Mouse (Mus musculus) layer of hippocampus, adult 9-11 months (tissue): ENCODE data around the gene Gm20388.

Experiments used
- DNase-seq: peaks from one replicate; pipeline ENCODE4 v3.0.0; 2022

Gene Gm20388

DNA sequence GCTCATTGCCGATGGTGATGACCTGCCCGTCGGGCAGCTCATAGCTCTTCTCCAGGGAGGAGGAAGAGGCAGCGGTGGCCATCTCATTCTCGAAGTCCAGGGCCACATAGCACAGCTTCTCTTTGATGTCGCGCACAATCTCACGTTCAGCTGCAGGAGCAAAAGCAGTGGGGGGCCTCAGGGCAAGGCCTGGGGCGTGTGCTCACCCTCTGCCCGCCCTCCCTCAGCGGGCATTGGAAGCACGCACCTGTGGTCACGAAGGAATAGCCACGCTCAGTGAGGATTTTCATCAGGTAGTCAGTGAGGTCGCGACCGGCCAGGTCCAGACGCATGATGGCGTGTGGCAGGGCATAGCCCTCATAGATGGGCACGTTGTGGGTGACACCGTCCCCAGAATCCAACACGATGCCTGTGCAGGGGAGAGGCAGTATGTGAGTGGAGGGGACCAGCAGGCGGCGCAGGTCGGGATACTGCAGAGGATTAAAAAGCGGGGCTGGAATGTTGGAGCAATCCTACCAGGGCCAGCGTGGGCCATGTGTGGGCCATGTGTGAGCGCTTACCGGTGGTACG lies 3982.0 kb downstream of the Gm20388 start:
- no peak for DNase-seq

DNA sequence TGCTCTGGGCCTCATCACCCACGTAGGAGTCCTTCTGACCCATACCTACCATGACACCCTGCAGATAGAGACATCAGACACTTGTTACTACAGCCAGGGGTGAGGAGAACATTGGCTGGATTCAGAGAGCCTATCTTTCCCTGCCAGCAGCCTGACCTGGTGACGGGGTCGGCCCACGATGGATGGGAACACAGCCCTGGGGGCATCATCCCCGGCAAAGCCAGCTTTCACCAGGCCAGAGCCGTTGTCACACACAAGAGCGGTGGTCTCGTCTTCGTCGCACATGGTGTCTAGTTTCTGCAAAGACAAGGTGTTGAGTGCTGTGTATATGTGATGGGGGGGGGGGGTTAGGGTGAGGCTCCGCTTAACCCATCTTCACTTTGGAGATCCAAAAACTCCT lies 3982.8 kb downstream of the Gm20388 start:
- no peak for DNase-seq

DNA sequence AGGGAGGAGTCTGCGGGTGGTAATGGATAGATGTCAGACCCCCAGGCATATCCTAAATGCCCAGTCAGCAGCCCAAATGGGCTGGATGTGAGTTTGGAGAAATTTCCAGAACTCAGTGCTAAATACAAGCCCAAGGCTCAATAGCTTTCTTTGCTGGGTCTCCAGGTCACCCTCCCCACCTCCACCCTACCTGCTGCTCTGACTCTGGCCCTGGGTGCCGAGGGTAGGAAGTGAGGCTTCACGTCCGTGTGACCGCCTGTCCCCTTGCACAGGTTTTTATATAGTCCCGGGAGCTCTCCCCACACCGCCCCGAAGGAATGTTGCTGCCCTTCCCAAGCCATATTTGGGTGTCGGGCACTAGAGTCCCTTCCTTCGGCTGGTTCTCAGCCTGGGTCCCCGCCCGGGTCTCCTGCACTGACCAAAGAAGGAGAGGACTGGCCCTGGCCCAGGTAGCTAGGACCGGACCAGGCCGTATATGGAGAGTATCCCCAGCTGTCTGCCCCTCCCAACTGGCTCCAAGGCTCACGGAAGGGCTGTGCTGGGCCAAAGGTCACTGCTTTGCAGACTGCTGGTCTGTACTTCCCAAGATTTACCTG lies 3984.0 kb downstream of the Gm20388 start, which contains the start of gene Acta1:
Gene Acta1 (minus strand): TSS at position 250 of the 596 bp plus-strand sequence.
- no peak for DNase-seq

DNA sequence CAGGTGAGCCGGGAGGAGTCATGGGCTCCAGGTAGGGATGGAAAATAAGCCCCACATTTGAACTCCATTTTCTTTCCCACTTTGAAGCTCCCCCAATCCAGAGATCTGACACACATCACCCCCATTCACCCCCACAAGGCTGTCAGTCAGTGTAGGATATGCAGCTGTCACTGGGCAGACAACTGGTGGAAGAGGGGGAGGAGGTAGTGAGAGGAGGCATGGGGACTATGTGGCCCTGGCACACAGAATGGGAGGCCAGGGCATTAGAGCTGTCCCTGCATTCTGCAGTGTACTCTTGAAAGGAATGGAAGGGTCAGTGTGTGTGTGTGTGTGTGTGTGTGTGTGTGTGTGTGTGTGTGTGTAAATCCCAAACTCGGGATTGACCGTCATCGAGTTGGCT lies 3984.6 kb downstream of the Gm20388 start:
- no peak for DNase-seq

DNA sequence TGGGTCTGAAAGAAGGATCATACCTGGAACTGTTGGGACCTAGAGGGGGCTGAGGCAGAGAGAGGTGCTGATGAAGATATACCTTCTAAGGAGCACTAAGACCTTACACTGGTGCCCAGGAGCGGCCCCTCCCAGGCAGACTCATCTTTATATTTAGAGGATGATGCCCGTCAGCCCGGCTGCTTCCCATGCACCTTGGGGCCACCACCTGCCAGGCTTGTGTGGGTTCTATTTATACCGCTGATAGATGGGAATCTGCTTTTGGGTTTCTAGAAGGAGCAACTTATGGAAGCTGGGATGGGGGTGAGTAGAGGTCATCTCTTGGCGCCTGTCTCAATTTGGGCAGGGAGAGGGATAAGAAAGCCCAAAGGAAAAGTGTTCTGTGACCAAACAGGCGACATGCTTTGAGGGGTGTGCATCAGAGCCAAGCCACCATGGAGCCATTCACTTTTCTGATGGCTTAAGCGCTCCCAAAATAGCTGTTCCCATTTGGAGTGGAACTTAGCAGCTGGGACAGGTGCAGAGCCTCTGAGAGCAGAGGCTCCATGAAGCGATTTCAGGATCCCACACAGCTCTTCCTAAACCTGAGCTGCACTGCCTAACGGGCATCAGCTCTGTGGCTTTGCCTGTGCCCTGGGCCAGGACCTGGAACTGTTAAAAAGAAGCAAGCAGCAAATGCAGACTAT lies 3985.2 kb downstream of the Gm20388 start:
- DNase-seq = no peak

DNA sequence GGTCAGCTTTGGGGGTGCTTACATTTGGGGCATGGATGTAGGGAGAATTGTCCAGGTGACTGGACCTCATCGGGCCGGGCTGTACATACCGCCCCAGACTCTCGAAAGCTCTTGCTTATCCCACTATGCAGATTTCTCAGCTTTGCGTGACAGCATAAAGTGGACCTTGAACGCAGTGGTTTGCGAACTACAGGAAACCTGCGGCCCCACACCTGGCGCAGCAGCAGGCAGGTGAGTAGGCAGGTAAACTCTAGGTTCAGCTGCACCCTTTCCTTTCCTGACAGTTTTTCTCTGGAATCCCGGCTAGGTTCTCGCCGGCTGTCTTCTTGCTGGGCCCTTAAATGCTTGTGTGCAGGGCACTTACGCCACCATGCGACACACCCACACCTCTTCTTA lies 3985.7 kb downstream of the Gm20388 start:
- no peak for DNase-seq

DNA sequence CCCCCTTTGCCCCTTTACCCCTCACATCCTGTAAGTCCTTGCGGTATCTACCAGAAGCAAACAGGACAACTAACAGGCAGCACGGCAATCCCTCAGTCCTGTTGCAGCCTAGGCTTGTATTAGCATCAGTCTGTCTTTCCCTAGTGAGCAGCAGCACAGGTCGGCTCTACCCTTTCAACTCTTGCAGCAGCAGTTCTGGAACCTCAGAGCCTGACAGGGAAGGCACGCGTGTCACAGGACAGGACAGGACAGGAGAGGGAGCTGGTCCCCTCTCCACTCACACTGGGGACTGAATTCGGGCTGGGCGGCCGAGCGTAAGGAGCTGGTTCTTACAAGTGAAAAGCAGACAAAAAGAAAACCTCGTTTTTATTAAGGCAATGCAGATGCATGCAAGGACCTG lies 3986.1 kb downstream of the Gm20388 start:
- no peak for DNase-seq

DNA sequence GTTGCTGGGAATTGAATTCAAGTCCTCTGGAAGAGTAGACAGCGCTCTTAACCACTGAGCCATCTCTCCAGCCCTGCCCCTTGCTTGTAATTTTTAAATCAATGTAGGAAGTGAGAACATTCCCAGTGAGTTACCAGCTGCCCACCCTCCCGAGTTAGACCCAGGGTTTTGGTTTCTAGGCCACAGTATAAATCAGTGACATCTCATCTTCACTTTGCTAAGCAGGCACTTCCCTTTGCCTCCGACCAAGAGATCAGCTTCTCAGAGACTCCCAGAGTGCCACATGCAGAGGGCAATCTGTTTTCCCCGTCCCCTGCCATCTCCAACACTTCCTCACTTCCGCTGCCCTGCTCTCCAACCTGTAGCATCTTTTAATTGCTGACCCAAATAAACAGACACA lies 3987.9 kb downstream of the Gm20388 start:
- no peak for DNase-seq

DNA sequence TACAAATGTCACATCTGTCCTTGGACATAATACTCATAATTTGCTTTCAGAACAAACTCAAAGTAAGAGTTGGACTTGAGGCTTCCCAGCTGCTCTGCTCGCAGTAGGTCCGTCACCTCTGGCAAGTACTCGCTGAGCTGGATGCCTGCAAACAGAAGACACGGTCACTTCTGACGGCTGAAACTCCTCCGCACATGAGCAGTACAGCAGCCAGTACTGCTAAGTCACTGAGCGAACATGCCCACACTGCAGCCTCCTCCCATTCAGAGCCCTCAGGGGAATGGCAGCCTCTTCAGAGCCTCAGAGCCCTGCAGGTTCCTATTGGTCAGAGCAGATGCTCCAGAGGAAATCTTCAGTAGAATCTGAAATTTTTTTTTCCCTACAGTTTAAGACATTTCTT lies 3988.7 kb downstream of the Gm20388 start:
- DNase-seq = no peak

DNA sequence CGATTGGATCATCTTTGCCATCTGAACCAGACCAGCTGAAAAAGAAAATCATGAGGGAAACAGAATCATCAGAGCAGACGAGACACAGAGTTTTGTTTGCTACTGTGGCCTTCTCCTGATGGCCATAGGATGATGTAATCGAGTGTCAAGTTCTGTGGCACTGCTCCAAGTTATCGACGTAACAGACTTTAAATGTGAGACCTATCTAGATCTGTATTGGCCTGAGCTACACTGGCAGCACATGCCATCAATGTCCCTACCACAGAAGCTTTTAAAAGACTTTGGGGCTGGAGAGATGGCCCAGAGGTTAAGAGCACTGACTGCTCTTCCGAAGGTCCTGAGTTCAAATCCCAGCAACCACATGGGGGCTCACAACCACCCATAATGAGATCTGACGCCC lies 3992.0 kb downstream of the Gm20388 start:
- DNase-seq = no peak

DNA sequence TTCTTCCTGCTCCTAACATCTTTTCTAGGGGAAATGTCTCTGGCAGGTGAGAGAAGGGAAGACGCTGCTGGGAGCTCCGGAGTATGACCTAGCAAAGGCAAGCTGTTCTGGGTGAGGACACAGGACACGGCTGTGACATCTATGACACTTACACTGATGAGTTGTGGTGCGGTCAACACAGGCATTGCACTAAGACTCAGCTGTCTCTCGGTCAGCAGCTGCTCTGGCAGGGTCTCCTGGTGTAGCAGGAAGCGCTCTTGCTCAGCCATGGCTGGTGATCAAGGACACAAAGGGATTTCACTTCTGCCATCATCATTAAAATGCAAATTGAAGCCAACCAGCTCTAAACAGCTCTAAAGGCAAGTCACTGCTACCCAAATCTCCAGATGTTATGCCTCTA lies 3997.0 kb downstream of the Gm20388 start:
- DNase-seq = no peak

DNA sequence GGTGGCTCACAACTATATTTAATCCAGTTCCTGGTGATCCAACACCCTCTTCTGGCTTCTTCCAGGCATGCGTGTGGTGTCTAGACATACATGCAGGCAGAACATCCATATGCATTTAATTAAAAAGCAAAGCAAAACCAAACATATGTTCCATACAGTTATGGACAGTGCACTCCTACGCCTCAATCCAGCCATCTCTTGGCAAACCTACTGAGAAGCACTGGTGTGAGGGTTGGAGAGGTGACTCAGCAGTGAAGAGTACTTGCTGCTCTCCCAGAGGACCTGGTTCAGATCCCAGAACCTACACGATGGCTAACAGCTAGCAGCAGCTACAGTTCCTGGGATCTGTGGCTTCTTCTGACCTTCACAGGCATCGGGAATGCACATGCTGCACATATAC lies 4001.6 kb downstream of the Gm20388 start:
- DNase-seq = peak; percentile 44

DNA sequence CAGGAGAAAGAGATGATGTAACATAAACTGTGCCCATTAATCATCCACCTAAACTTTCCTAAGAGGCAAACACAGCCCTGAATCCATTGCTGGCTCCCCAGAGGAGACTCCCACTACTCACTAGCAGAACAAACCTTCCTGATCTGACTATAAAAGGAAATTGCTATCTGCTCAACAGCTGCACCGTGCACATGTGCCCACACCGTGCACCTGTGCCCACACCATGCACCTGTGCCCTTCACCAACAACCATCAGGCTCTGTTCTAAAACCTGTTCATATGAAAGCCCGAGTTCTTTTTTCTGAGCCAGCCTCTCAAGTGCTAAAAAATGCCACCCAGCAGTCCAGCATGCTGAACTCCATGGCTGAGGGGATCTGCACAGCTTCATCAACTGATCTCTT lies 4004.0 kb downstream of the Gm20388 start:
- DNase-seq = no peak

DNA sequence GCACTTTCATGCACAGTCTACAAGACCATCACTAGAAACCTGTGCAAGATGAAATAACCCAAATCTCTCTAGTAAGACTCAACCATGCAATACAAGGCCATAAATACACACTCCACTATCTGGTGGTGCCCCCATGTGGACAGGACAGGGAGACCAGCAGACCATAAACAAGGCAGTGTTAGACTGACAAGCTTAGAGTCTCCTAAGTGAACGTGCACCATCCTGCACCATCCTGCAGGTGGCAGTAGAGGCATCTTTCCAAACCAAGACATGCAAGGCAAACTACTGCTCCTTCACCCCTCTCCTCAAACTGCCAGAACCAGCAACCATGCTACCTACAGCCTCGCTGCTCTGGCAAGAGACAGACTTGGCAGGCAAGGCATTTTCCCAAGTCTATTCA lies 4014.1 kb downstream of the Gm20388 start:
- peak; percentile 87 for DNase-seq

DNA sequence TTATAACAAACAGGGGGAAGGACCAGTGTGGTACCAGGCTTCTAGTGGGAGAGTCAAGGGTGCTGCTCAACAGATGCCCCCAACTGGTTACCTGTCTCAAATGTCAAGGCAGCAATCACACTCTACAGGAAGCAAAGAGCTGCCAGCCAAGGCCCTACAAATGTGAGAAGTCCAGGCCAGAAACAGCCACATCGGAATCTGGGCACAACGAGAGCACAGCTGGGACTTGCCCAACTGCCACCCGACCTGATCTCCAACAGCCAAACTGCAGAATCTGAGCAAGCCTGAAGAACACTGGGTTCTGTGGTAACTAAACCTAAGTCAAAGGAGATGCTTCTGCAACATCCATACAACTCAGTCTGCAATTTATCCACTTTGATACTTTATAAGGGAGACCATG lies 4015.0 kb downstream of the Gm20388 start:
- no peak for DNase-seq

DNA sequence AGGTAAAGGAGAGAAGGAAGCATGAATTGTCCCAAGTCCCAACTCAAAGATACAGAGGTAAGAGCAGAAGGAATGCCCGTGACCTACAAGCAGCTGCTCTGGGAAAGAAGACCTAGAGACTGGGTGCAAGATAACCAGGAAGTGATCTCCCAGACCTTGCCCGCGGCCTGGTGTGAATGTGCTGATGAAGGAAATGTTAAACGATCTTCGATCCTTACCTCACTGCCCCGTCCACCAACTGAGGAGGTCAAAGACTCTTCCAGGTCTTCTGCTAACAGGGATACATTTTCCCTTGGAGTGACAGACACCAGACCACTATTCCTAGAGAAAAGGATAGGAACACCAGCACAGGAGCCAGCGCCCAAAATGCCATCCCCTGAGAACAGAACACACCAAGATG lies 4018.4 kb downstream of the Gm20388 start:
- no peak for DNase-seq

DNA sequence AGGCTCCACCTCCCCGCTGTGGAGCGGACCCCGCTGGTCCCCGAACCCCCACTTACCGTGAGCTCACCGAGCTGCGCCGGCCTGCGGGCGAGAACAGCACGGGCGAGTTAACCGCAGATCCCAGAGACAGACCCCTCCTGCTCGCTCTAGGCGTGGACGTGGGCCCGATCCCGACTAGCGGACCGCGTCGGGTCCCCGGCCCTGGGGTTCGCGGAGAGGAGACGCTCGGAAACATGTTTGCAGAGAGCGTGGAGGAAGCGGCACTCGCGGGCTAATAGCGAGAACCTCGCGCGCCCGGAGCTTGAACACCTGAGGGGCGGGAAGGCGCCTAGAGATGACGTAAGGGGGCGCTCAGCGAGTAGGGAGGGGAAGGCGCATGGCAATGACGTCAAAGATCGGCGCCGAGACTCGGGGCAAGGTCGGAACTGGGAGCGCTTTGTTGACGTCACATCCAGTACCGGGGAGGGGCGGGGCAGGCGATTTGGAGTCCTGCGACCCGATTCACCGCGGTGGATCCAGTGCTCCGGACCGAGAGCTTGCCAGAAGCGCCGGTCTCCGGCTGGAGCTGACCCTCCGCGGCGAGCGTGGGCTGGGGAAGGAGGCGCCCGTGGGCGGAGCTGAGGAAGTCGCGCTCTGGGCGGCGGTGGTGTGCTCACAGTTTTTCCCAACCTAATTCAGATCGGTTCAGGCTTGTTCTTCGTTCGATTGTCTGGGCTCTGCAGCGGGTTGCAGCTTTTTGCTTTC lies 4038.5 kb downstream of the Gm20388 start, which contains the start of gene Nup133:
Gene Nup133 (minus strand): TSS at position 324 of the 744 bp plus-strand sequence.
- peak; percentile 98 for DNase-seq

DNA sequence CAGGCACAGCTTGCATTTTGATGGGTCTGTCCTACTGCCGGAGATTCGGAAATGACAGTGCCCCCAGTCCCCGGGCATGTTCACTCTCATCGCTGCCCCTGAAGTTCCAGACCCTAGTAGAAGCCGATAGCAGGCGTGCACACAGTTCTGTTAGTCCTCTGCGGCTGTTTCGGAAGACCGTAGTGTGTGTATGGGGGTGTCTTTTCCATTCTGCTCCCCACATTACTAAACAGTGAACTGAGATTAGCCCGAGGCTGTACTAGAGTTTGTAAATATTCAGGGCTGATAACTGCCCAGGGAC lies 4039.0 kb downstream of the Gm20388 start:
- DNase-seq = no peak

DNA sequence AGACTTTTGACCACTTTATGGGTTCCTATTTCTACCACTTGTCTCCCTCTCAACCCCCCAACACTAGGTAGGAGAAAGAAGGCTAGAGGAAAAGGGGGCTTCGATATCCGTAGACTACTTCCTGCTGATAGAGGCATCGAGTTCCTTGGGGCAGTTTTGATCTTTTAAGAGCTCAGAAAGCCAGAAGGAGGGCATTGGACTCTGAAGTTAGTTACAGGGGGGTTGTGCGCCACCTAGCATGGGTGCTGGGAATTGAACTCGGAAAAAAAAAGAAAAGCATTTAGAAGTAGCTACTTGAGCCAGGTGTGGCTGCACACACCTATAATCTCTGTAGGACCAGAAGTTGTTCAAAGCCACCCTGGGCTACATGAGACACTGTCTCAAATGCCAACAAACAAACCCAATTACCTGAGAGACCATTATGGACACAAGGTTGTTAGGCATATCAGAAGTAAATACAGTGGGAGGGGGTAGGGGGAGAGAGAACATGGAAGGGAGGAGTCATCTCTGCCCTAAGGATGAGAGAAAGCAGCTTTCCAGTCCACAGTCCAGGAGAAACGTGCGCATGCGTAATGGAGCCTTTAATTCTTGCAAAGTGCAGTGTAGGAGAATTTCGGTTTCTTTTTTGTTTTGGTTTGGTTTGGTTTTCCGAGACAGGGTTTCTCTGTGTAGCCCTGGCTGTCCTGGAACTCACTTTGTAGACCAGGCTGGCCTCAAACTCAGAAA lies 4039.6 kb downstream of the Gm20388 start:
- DNase-seq = peak; percentile 30

DNA sequence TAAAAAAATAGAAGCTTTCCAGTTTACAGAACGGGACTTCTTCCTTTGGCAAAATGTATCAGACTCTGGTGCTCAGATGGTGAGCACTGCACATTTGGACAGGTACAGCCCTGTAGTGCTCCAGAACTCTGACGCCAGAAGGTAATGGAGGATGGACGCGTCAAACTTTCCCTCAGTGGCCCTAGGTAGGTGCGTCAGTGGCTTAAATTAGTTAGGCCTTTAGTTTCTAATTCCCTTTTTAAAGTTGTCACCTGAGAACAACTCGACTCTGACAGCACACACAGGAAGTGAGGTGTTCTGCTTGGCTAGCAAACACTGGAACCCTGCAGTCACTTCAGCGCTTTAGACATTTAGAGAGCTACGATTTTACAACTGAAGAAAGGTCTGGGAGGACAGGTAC lies 4043.0 kb downstream of the Gm20388 start:
- DNase-seq = no peak

DNA sequence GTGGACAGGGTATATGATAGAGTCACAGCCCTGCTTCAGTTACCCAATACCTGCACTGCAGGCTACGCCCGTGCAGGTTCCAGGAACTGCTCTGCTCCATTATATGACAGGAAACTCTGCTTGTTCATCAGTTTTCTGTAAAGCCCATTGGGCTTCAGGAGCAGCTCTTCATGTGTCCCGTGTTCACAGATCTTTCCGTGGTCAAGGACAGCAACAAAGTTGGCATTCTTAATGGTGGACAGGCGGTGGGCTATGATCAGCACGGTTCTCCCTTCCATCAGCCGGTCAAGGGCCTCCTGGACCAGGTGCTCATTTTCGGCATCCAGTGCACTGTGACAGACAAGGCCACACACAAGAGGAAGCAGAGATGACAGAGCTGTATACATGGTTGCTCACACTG lies 4043.6 kb downstream of the Gm20388 start:
- DNase-seq = no peak

DNA sequence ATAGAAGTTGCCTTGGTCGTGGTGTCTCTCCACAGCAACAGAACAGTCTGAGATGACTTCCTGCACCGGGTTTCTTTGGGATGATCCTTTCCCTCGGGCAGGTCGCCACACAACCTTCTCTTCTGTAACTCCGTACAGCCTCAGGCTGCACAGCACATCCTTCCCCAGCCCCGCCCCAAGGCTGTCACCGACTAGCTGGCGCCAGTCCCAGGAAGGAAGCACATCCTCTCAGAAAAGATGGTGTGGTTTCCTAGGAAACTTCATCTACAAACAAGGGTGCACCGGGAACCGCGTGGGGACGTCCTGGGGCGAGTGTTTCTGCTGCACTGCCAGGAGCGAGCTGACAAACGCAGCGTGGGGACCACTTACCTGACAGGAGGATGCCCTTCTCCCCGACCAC lies 4047.5 kb downstream of the Gm20388 start:
- no peak for DNase-seq

DNA sequence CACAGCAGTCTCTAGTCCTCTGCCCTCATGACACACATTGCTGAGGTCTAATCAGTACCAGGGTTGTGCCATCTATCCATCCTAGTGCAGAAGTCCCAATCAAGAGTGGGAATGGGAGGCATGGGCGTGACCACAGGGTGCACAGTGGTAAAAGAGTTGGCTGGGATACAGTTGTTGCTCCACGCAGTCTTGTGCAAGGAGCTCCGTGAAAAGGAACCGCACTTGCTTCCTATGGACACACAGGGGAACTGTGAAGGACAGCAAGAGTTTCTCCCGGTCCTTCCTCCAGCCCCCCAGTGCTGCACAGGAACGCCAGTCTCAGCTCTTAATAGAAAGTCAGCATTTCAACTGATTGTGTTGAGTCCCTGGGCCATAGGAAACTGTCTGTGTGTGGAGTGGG lies 4048.8 kb downstream of the Gm20388 start:
- no peak for DNase-seq
